8 mouse cellular contexts compared by ENCODE assay signal in the genomic region with DNA sequence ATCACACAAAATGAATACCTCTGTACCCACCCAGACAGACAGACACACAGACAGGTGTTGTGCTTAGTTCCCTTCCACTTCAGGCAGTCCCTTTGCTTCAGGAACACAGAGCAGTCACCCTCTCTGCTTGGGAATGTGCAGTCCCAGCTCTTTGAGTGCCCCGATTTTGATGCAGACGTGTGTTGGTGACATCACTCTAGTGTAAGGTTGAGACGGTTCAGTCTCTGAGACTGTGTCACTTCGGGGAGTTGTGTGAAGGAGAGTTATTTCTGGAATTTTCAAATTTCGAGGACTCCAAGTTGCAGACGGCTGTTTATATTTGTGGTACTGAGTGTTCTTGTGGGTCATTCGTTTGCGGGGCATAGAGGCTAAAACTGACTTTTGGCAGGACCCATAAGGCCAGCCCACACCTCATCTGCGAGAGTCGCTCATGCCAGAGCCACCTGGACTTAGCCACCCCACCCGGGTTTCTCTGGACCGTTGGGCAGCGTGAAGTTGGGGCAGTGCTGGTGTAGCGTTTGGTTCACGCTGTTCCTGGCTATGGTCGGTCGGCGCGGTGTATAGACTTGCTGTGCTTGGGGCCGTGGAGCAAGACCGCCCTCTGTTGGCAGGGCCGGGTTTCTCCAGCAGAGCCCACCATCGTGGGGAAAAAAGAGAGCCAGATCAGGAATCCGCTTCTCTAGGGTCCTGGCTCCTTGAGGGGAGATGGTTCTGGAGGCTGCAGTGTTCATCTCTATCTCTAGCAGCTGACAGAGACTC. TPM values are rescaled to one million over a fixed set of nuclear protein-coding genes. Genes with fewer than 3 reads are reported as not detected.
DNase-seq lines count a peak whose midpoint lies in the region; ATAC-seq and TF ChIP-seq lines count a peak whose summit lies in the region.

No protein-coding gene starts in this region.

- peak; percentile 77 for DNase-seq in WW6 (ENCODE audit: low read depth, low spot score)
- peak; percentile 59 to 68 for DNase-seq in cerebellum, postnatal 4 days (ENCODE audit: low spot score in 2 of 2)
- peak; percentile 52 to 68 for DNase-seq in gastrocnemius, adult 8-10 months (ENCODE audit: low spot score in 2 of 2)
- peak; percentile 66 for DNase-seq in hindbrain, postnatal 0 days (ENCODE audit: low spot score)
- peak; percentile 31 to 82 for DNase-seq in left cerebral cortex, postnatal 10 days (ENCODE audit: extremely low spot score in 1 of 2, low spot score in 2 of 2)
- DNase-seq in right cerebral cortex, postnatal 14 days = peak; percentile 69
- DNase-seq in urinary bladder, postnatal 25 days (ENCODE audit: low spot score) = peak; percentile 76

- no peak overlapping the region for H3K27ac ChIP-seq in hindbrain, postnatal 0 days

- intact Hi-C loops in left cerebral cortex, postnatal 10 days (cut with DNase I) = loop anchor here (5.0 to 10.0 kb wide), 2 partner anchors 88 to 140 kb away; partner anchors contain the start of gene Adam15

- no peaks in the 10 kb centered on the region for H3K36me3 ChIP-seq in hindbrain, postnatal 0 days (ENCODE audit: insufficient read depth, low read length)

- peak; percentile 83 for ATAC-seq in hindbrain, postnatal 0 days
- ATAC-seq in megakaryocyte progenitor cell, adult 5-6 weeks (replicated peaks; ENCODE audit: poor library complexity) = peak; percentile 98

- H3K4me1 ChIP-seq in hindbrain, postnatal 0 days (ENCODE audit: insufficient read depth, low read length) = no peaks in the 10 kb centered on the region

- peak; percentile 89 for TF ChIP-seq CTCF in hindbrain, postnatal 0 days (IDR thresholded peaks at IDR 0.05; ENCODE audit: low read depth)

- no peaks in the 10 kb centered on the region for H3K9me3 ChIP-seq in hindbrain, postnatal 0 days (ENCODE audit: low read length)

- H3K4me3 ChIP-seq in hindbrain, postnatal 0 days (ENCODE audit: low read length) = no peak overlapping the region

- no peak overlapping the region for H3K9ac ChIP-seq in hindbrain, postnatal 0 days (replicated peaks; ENCODE audit: low read length)

- H3K4me2 ChIP-seq in hindbrain, postnatal 0 days (ENCODE audit: low read depth, low read length) = no peak overlapping the region

- H3K27me3 ChIP-seq in hindbrain, postnatal 0 days (ENCODE audit: insufficient read depth, low read length) = no peaks in the 10 kb centered on the region

- 21% methylated on average over 24 of the region's 24 CpGs for WGBS in hindbrain, postnatal 0 days

RNA-seq across cellular contexts. Expression of gene Pmvk, which starts 30.6 kb away (rescaled TPM):
- total RNA-seq in gastrocnemius, adult 8-10 months (2022) = 1 to 10 TPM; 4.8 to 8.6 (median 6.6) TPM
- 65.4 and 74.2 TPM in 2 replicates for total RNA-seq in hindbrain, postnatal 0 days (2014; rRNA removed)
- 117 and 120 TPM in 2 replicates for polyA plus RNA-seq in hindbrain, postnatal 0 days (2015; fragmentation: Nextera tagmentation; extraction: Ambion mirVana)
- total RNA-seq in left cerebral cortex, postnatal 10 days (2021) = 10 to 100 TPM; 43.4 to 45.9 TPM
- 14.7 and 14.8 TPM in 2 replicates for total RNA-seq in megakaryocyte progenitor cell, adult 5-6 weeks (2015)
- 18.8 and 25.3 TPM in 2 replicates for total RNA-seq in megakaryocyte progenitor cell, adult 5-6 weeks (2017)

RNA-seq across cellular contexts. Expression of gene Kcnn3, which starts 35.0 kb away (rescaled TPM):
- total RNA-seq in gastrocnemius, adult 8-10 months (2022) = 1 to 10 TPM; 1.3 to 2.3 (median 1.8) TPM
- total RNA-seq in hindbrain, postnatal 0 days (2014; rRNA removed) = 20.8 and 27.3 TPM in 2 replicates
- polyA plus RNA-seq in hindbrain, postnatal 0 days (2015; fragmentation: Nextera tagmentation; extraction: Ambion mirVana) = 7.2 and 7.4 TPM in 2 replicates
- 10 to 100 TPM; 22.9 to 23.7 TPM for total RNA-seq in left cerebral cortex, postnatal 10 days (2021)
- total RNA-seq in megakaryocyte progenitor cell, adult 5-6 weeks (2015) = not detected in 2 replicates
- total RNA-seq in megakaryocyte progenitor cell, adult 5-6 weeks (2017) = 0.03 TPM in 1 of 2 replicates, not detected in the other

RNA-seq across cellular contexts. Expression of gene Pbxip1, which starts 48.4 kb away (rescaled TPM):
- total RNA-seq in gastrocnemius, adult 8-10 months (2022) = 100 to 1,000 TPM; 248 to 302 (median 260) TPM
- total RNA-seq in hindbrain, postnatal 0 days (2014; rRNA removed) = 22.5 and 33.6 TPM in 2 replicates
- polyA plus RNA-seq in hindbrain, postnatal 0 days (2015; fragmentation: Nextera tagmentation; extraction: Ambion mirVana) = 28.5 and 31.3 TPM in 2 replicates
- 10 to 100 TPM; 32.8 to 33.8 TPM for total RNA-seq in left cerebral cortex, postnatal 10 days (2021)
- total RNA-seq in megakaryocyte progenitor cell, adult 5-6 weeks (2015) = 5.2 and 6.1 TPM in 2 replicates
- 13.4 and 15.0 TPM in 2 replicates for total RNA-seq in megakaryocyte progenitor cell, adult 5-6 weeks (2017)

RNA-seq across cellular contexts. Expression of gene Pygo2, which starts 54.9 kb away (rescaled TPM):
- total RNA-seq in gastrocnemius, adult 8-10 months (2022) = 10 to 100 TPM in 3 of 4 experiments, 1 to 10 TPM in 1; 9.2 to 12.3 (median 10.1) TPM
- total RNA-seq in hindbrain, postnatal 0 days (2014; rRNA removed) = 74.1 and 74.7 TPM in 2 replicates
- polyA plus RNA-seq in hindbrain, postnatal 0 days (2015; fragmentation: Nextera tagmentation; extraction: Ambion mirVana) = 28.8 and 31.0 TPM in 2 replicates
- 10 to 100 TPM; 46.0 to 50.6 TPM for total RNA-seq in left cerebral cortex, postnatal 10 days (2021)
- total RNA-seq in megakaryocyte progenitor cell, adult 5-6 weeks (2015) = 18.9 and 25.2 TPM in 2 replicates
- 11.8 and 12.8 TPM in 2 replicates for total RNA-seq in megakaryocyte progenitor cell, adult 5-6 weeks (2017)
